Mouse (Mus musculus) megakaryocyte progenitor cell, adult 5-6 weeks (primary cell): ENCODE results near the gene Mettl7a2. TPM values are rescaled to one million over a fixed set of nuclear protein-coding genes. Genes with fewer than 3 reads are reported as not detected.

Source experiments
- ATAC-seq: replicated peaks from 2 replicates; pipeline ENCODE4 v1.8.0; 2016; ENCODE audit warnings: mild to moderate bottlenecking, moderate TSS enrichment, inconsistent platforms; ENCODE audit not compliant: poor library complexity
- total RNA-seq, 2 experiments: library from RNA; stranded (forward) in 1 of 2; stranded (reverse) in 1 of 2; fragments of 157-497, 149-512 nt in 1 of 2; fragments of 200-1000 nt in 1 of 2; gene quantifications; 2 replicates each; pipeline versions ENCODE4 v1.2.3 to v1.2.4; 2015 to 2017

Gene Mettl7a2
- total RNA-seq, 2 experiments from 2014 or later: not detected

DNA sequence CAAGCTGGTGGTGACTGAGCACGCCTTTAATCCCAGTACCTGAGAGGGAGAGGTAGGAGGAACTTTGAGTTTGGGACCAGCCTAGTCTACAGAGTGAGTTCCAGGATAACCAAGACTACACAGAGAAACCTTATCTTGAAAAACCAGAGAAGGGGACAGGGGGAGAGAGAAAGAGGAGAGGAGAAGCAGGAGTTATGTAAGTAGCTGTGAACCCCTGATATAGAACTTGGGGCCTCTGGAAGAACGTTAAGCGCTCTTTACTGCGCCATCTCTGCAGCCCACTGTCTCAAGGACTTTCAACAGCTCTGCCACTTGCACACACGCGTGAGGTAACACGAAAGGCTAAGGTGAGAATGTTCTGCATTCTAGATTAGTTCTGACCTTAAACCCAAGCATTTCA lies 38.6 kb downstream of the Mettl7a2 start:
- peak; percentile 71 for ATAC-seq

DNA sequence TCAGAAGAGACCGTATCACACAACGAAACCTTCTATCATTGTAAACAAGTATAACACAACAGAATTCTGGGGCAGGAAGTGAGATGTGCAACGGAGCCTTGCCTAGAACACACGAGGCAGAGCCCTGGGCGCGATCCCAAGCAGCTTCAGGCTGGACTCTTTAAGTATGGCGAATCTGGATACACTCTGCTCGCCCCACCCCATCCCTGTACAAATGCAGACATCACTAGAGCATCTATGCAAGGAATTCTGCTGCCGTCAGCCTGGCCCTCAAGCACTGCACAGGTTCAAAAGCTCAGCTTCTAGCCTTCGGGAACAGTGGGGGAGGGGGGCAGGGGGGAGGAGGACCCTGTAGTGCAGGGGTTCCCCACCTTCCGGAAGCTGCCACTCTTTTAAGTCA lies 40.0 kb downstream of the Mettl7a2 start:
- ATAC-seq: no peak

DNA sequence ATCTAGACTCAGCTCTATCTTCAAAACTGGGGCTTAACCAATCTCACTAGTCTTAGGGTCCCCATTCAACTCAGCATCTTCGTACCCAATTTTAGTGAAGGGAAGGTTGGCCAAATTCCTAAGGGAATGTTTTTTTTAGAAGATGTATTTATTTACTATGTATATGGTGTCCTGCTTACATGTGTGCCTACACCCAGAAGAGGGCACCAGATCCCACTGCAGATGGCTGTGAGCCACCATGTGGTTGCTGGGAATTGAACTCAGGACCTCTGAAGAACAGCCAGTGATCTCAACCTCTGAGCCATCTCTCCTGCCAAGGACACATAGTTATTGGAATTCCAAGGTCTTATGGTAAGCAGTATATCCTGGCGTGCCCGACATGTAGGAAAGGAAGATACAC lies 42.6 kb downstream of the Mettl7a2 start:
- no peak for ATAC-seq

DNA sequence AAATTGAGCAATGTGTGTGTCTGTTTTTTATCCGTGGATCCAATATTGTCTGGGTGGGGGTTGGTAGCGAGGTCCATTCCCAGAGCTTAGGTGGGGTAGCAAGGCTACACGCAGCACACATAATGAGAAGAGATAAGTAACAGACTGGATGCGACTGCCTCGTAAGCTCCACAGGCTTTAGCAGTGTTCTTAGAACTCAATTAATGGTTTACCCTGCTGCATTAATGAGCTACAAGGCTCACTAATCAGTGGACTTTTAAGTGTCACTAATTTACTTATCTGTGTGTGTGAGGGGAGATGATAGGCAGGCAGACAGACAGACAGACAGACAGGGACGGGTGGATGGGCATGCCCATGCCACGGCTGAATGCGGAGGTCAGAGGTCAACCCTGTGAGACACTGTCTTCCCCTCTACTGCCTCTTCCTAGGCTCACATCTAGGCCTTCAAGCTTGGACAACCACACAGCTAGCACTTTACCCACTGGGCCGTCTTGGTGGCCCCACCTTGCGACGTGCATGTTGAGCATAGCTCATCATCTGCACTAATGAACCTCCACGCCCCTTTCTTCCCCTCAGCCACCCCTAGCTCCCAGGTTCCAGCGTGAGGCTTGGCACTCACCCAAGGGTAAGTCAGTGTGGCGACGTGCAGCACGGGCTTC lies 47.7 kb downstream of the Mettl7a2 start:
- no peak for ATAC-seq

DNA sequence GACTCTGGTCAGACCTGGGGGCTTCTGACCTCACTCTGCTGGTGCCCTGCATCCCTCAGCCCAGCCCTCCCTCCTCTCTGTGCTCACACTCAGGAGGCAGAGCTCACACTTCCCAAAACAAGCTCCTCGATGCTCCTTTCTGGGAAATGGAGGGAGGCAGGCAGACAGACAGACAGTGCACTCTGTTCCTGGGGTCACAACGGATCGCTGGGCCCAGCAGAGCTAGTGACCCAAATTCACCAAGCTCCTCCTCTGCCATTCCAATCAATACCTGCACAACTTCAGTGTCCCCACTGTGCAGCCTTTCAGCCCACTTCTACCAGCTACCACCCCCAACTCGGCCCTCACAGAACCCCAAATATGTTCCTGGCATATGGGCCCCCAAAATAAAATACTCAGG lies 48.8 kb downstream of the Mettl7a2 start:
- no peak for ATAC-seq

DNA sequence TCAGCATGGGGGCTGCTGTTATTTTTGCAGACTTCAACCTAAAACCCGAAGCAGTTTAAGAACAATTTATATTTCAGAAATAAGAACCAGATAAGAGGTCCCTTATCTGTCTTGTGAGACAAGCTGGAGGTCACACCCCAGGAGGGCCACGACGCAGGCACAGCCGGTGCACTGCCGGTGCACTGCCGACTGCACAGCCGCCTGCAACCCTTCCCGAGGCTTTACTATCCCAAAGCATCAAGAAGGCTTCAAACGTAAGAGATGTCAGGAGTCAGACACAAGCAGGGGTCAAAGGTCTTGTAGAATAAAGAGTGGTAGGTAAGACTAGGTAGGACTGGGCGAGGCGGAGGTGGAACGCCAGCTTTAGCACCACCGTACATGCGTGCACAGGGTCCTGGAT lies 49.3 kb downstream of the Mettl7a2 start:
- 0 out of 2 replicates have a peak, but pooled peaks have one; percentile 30 for ATAC-seq

DNA sequence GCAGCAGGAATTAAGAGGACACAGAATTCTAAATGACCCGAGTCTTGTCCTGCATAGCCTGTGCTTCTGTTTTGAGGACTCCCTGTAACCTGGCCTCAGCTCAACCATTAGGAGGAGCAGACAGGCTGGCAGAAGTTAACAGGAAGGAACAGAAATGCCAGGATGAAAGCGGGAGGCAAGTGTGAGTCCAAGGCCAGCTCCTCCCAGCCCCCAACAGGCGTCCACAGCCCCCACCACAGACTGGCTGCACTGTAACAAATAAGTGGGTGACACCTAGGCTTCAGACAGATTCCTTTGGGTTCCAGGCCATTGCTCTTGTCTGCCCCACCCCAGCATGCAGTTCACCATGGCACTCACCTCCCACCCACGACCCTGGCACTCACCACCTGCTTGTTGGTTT lies 49.8 kb downstream of the Mettl7a2 start:
- no peak for ATAC-seq

DNA sequence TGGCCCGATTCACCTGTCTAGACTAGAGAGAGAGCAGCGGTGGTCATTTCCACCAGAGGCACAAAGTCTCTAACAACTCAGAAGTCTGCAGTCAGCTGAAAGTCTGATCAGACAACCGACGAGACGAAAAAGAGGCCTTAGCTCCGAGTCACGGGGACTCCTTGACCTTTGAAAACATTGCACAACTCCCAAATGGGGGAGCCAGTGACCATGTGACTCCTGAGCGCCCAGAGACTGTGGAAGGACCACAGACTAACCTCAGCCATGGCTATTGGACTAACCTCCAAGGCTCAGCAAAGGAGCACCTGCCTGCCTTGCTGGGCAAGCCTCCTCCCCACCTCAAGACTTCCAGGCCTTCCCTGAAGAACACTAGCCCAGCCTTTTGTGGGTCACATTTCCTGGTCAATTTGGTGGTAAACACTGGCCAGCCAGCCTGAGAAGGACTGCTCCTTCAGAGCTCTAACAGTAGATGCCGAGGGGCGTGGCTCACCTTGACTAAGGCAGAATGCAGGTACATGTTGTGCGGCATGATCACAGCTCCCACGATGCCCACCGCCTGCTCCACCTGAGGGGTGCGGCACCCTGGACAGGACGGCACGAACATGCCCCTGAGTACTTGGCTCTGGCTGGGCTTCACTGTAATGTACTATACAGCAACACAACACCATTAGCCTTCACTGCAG lies 50.5 kb downstream of the Mettl7a2 start:
- no peak for ATAC-seq

DNA sequence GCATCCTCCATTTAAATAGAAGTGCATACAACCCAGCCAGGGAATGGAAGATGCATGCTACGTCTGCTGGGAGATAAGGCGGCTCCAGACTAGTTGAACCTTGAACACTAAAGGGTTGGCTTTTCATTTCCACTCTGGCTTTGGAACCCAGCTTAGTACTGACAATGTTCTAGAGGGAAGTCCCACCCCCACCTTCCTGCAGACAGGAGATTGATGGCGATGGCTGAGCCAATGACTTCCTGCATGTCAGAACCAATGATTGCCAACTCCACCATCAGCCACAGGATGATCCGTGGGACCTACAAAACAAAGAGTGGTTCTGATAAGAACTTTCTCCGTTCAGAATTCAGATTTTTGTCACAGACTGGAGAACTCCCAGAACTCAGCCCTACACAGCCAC lies 53.1 kb downstream of the Mettl7a2 start:
- no peak for ATAC-seq

DNA sequence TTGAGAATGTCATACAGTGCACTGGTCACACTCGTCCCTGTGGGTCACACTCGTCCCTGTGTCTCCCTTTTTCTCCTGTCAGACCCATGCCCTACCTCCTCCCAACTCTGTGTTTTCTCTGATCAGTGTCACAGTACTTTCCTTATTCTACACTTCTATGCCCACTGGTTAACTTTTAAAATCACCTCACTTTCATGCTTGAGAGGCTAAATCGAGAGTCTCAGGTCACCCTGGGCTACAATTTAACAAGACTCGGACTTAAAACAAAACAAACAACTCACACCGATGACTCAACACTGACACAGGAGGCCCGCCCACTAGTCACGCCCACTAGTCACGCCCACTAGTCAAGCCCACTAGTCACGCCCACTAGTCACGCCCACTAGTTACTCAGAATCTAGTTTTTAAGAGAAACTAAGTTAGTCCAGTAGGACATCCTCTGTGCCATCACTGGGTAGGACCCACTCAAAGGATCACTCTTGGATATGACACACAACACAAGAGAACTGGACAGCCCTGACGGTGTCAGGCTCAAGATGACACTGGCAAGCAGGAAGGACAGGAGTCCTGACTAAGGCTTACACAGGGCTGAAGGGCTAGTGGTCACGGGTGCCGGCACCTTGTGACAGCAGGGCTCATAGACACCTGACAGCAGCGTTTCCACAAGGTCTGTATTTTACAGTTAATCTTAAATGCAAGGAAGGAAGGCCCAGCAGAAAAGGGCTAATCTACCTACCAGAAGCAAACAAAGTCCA lies 58.1 kb downstream of the Mettl7a2 start:
- ATAC-seq: peak; percentile 96

Other genes starting within 250 kb of the Mettl7a2 start
- gene Atf1, start 125.4 kb upstream of the Mettl7a2 start, total RNA-seq (2015): 92.3 and 95.8 TPM in 2 replicates
- gene Atf1, start 125.4 kb upstream of the Mettl7a2 start, total RNA-seq (2017): 65.7 and 80.7 TPM in 2 replicates
- gene Tmprss12, start 72.4 kb upstream of the Mettl7a2 start, total RNA-seq (2015): not detected in 2 replicates
- gene Tmprss12, start 72.4 kb upstream of the Mettl7a2 start, total RNA-seq (2017): not detected in 2 replicates
- gene Mettl7a1, start 49.1 kb upstream of the Mettl7a2 start, total RNA-seq (2015): 15.0 and 17.7 TPM in 2 replicates
- 49.5 and 63.2 TPM in 2 replicates for gene Mettl7a1, start 49.1 kb upstream of the Mettl7a2 start, total RNA-seq (2017)
- not detected in 2 replicates for gene Mettl7a3, start 18.3 kb upstream of the Mettl7a2 start, total RNA-seq (2015)
- gene Mettl7a3, start 18.3 kb upstream of the Mettl7a2 start, total RNA-seq (2017): 0.10 TPM in 1 of 2 replicates, not detected in the other
- not detected in 2 replicates for gene Methig1, start 51 bp upstream of the Mettl7a2 start, total RNA-seq (2015)
- not detected in 2 replicates for gene Methig1, start 51 bp upstream of the Mettl7a2 start, total RNA-seq (2017)
- gene Higd1c, start 11.3 kb downstream of the Mettl7a2 start, total RNA-seq (2015): not detected in 2 replicates
- gene Higd1c, start 11.3 kb downstream of the Mettl7a2 start, total RNA-seq (2017): not detected in 2 replicates
- gene Gm5475, start 68.9 kb downstream of the Mettl7a2 start, total RNA-seq (2015): not detected in 2 replicates
- gene Gm5475, start 68.9 kb downstream of the Mettl7a2 start, total RNA-seq (2017): not detected in 2 replicates
- gene Slc11a2, start 71.9 kb downstream of the Mettl7a2 start, total RNA-seq (2015): 8.2 and 12.0 TPM in 2 replicates
- gene Slc11a2, start 71.9 kb downstream of the Mettl7a2 start, total RNA-seq (2017): 11.0 and 14.6 TPM in 2 replicates
- gene Letmd1, start 115.8 kb downstream of the Mettl7a2 start, total RNA-seq (2015): 35.7 and 37.2 TPM in 2 replicates
- gene Letmd1, start 115.8 kb downstream of the Mettl7a2 start, total RNA-seq (2017): 22.0 and 22.2 TPM in 2 replicates
- 1.5 and 1.6 TPM in 2 replicates for gene Csrnp2, start 142.3 kb downstream of the Mettl7a2 start, total RNA-seq (2015)
- gene Csrnp2, start 142.3 kb downstream of the Mettl7a2 start, total RNA-seq (2017): 1.7 and 2.7 TPM in 2 replicates
- gene Tfcp2, start 198.8 kb downstream of the Mettl7a2 start, total RNA-seq (2015): 4.7 and 5.8 TPM in 2 replicates
- 6.0 and 9.2 TPM in 2 replicates for gene Tfcp2, start 198.8 kb downstream of the Mettl7a2 start, total RNA-seq (2017)
- 0.02 and 0.49 TPM in 2 replicates for gene Pou6f1, start 246.8 kb downstream of the Mettl7a2 start, total RNA-seq (2015)
- gene Pou6f1, start 246.8 kb downstream of the Mettl7a2 start, total RNA-seq (2017): 0.78 TPM in 1 of 2 replicates, not detected in the other